Comparison of ENCODE assay signal across 7 mouse cellular contexts in genomic region chr1:182124506-182124905, GRCm38 (mm10). TPM values are rescaled to one million over a fixed set of nuclear protein-coding genes. Genes with fewer than 3 reads are reported as not detected.
DNase-seq lines count a peak whose midpoint lies in the region; ATAC-seq and TF ChIP-seq lines count a peak whose summit lies in the region.

Gene Srp9, plus strand, starts transcription at chr1:182124737.

- peak within 1 kb of the TSS; percentile 76 for H3K27ac ChIP-seq in embryonic facial prominence, embryonic 12.5 days
- peak within 1 kb of the TSS; percentile 29 for H3K27ac ChIP-seq in kidney, adult 2 months (ENCODE audit: insufficient read depth, low read depth, low read length)
- H3K27ac ChIP-seq in limb, embryonic 12.5 days = peak within 1 kb of the TSS; percentile 85
- peak within 1 kb of the TSS; percentile 79 for H3K27ac ChIP-seq in midbrain, embryonic 15.5 days
- peak within 1 kb of the TSS; percentile 81 for H3K27ac ChIP-seq in spleen, adult 2 months (ENCODE audit: insufficient read depth, low read length)

- peak; percentile 99 for DNase-seq in adrenal gland, postnatal 25 days
- peak; percentile 98 for DNase-seq in heart, adult 18-20 months
- DNase-seq in kidney, adult 2 months = peak; percentile 99
- DNase-seq in spleen, adult 2 months (ENCODE audit: low read depth in 1 of 2, low spot score in 2 of 2) = peak; percentile 92 to 97

- H3K4me3 ChIP-seq in embryonic facial prominence, embryonic 12.5 days = peak within 1 kb of the TSS; percentile 68
- H3K4me3 ChIP-seq in kidney, adult 2 months (ENCODE audit: insufficient read depth, low read depth, low read length) = peak within 1 kb of the TSS; percentile 75
- H3K4me3 ChIP-seq in limb, embryonic 12.5 days (replicated peaks) = peak within 1 kb of the TSS; percentile 89
- peak within 1 kb of the TSS; percentile 88 for H3K4me3 ChIP-seq in midbrain, embryonic 15.5 days
- peak within 1 kb of the TSS; percentile 91 for H3K4me3 ChIP-seq in spleen, adult 2 months (ENCODE audit: extremely low read depth, insufficient read depth, insufficient read length)

- no peak for TF ChIP-seq POLR2A in kidney, adult 2 months (IDR thresholded peaks at IDR 0.05; ENCODE audit: low read depth, low read length)
- TF ChIP-seq POLR2A in spleen, adult 2 months (IDR thresholded peaks at IDR 0.05; ENCODE audit: low read depth, low read length) = peak; percentile 79

- H3K36me3 ChIP-seq in embryonic facial prominence, embryonic 12.5 days = peaks cover 8% of the 10 kb centered on the region; the same call in 1 of the 2 replicates
- no peaks in the 10 kb centered on the region; the same call in 1 of the 2 replicates for H3K36me3 ChIP-seq in kidney, adult 2 months (ENCODE audit: control insufficient read depth, insufficient read depth, low read length)
- peaks cover 27% of the 10 kb centered on the region for H3K36me3 ChIP-seq in limb, embryonic 12.5 days
- peaks cover 4% of the 10 kb centered on the region; the same call in 1 of the 2 replicates for H3K36me3 ChIP-seq in midbrain, embryonic 15.5 days (replicated peaks)
- H3K36me3 ChIP-seq in spleen, adult 2 months (ENCODE audit: control insufficient read depth, insufficient read depth, low read length) = peaks cover 4% of the 10 kb centered on the region

- H3K27me3 ChIP-seq in embryonic facial prominence, embryonic 12.5 days = no peaks in the 10 kb centered on the region
- no peaks in the 10 kb centered on the region for H3K27me3 ChIP-seq in kidney, adult 2 months (replicated peaks; ENCODE audit: control insufficient read depth, insufficient read depth, low read length)
- no peaks in the 10 kb centered on the region for H3K27me3 ChIP-seq in limb, embryonic 12.5 days
- H3K27me3 ChIP-seq in midbrain, embryonic 15.5 days (replicated peaks) = no peaks in the 10 kb centered on the region
- H3K27me3 ChIP-seq in spleen, adult 2 months (ENCODE audit: control insufficient read depth, insufficient read depth, low read length) = no peaks in the 10 kb centered on the region

- H3K9ac ChIP-seq in embryonic facial prominence, embryonic 12.5 days = peak within 1 kb of the TSS; percentile 67
- H3K9ac ChIP-seq in limb, embryonic 12.5 days (replicated peaks) = peak within 1 kb of the TSS; percentile 80
- H3K9ac ChIP-seq in midbrain, embryonic 15.5 days = peak within 1 kb of the TSS; percentile 65

- no peaks in the 10 kb centered on the region for H3K9me3 ChIP-seq in embryonic facial prominence, embryonic 12.5 days
- no peaks in the 10 kb centered on the region for H3K9me3 ChIP-seq in limb, embryonic 12.5 days
- H3K9me3 ChIP-seq in midbrain, embryonic 15.5 days = no peaks in the 10 kb centered on the region

- H3K4me1 ChIP-seq in embryonic facial prominence, embryonic 12.5 days = peaks cover 8% of the 10 kb centered on the region
- H3K4me1 ChIP-seq in kidney, adult 2 months (ENCODE audit: control insufficient read depth, insufficient read depth, low read length) = peaks cover 9% of the 10 kb centered on the region
- H3K4me1 ChIP-seq in limb, embryonic 12.5 days (replicated peaks) = peaks cover 17% of the 10 kb centered on the region
- peaks cover 29% of the 10 kb centered on the region for H3K4me1 ChIP-seq in midbrain, embryonic 15.5 days
- peaks cover 9% of the 10 kb centered on the region; the same call in 1 of the 2 replicates for H3K4me1 ChIP-seq in spleen, adult 2 months (ENCODE audit: control insufficient read depth, insufficient read depth, insufficient read length)

- WGBS in embryonic facial prominence, embryonic 12.5 days = under 1% methylated on average over 37 of the region's 37 CpGs
- WGBS in kidney, adult 2 months = under 1% methylated on average over 37 of the region's 37 CpGs
- WGBS in limb, embryonic 12.5 days = under 1% methylated on average over 37 of the region's 37 CpGs
- WGBS in midbrain, embryonic 15.5 days = under 1% methylated on average over 37 of the region's 37 CpGs
- under 1% methylated on average over 36 of the region's 37 CpGs for WGBS in spleen, adult 2 months

- H3K4me2 ChIP-seq in embryonic facial prominence, embryonic 12.5 days (replicated peaks) = peak within 1 kb of the TSS; percentile 71
- peak within 1 kb of the TSS; percentile 68 for H3K4me2 ChIP-seq in limb, embryonic 12.5 days
- H3K4me2 ChIP-seq in midbrain, embryonic 15.5 days = peak within 1 kb of the TSS; percentile 64

- peak; percentile 92 for TF ChIP-seq CTCF in kidney, adult 2 months (conservative IDR thresholded peaks at IDR 0.05; ENCODE audit: insufficient read depth, insufficient read length, low read depth, low read length)
- TF ChIP-seq CTCF in spleen, adult 2 months (IDR thresholded peaks at IDR 0.05; ENCODE audit: extremely low read depth, insufficient read depth, insufficient read length, insufficient replicate concordance) = peak; percentile 100

- ATAC-seq in embryonic facial prominence, embryonic 12.5 days (ENCODE audit: insufficient number of reproducible peaks, insufficient read depth, low FRiP score, low TSS enrichment) = peak; percentile 98
- peak; percentile 97 for ATAC-seq in limb, embryonic 12.5 days (ENCODE audit: insufficient number of reproducible peaks, insufficient read depth, low FRiP score, low TSS enrichment, low read depth)
- peak; percentile 99 for ATAC-seq in midbrain, embryonic 15.5 days (replicated peaks)

RNA-seq across cellular contexts. Expression of gene Srp9, which starts in this region (rescaled TPM):
- total RNA-seq in adrenal gland, postnatal 25 days (2021) = 50.7 and 60.9 TPM in 2 replicates
- polyA plus RNA-seq in embryonic facial prominence, embryonic 12.5 days (2016; fragmentation: Nextera tagmentation; extraction: Ambion mirVana) = 166 and 167 TPM in 2 replicates
- 10 to 100 TPM; 49.4 to 52.0 TPM for total RNA-seq in heart, adult 18-20 months (2021)
- polyA plus RNA-seq in kidney, adult 2 months (2012; rRNA removed) = 44.0 and 52.8 TPM in 2 replicates
- 176 and 183 TPM in 2 replicates for polyA plus RNA-seq in limb, embryonic 12.5 days (2016; fragmentation: Nextera tagmentation; extraction: Ambion mirVana)
- polyA plus RNA-seq in midbrain, embryonic 15.5 days (2015; fragmentation: Nextera tagmentation; extraction: Ambion mirVana) = 125 and 128 TPM in 2 replicates
- 27.1 and 27.5 TPM in 2 replicates for polyA plus RNA-seq in spleen, adult 2 months (2012; rRNA removed)

Comparison
In these comparisons a context has a peak if more than half of its experiments do, and no peak if none do; other contexts are left out.
1. Peak in every context shown above with its lines: DNase-seq, ATAC-seq, H3K4me3 ChIP-seq and H3K27ac ChIP-seq.
2. H3K27ac ChIP-seq: peak in every context shown above with its lines; median percentile 85 in limb, embryonic 12.5 days; 81 in spleen, adult 2 months; 79 in midbrain, embryonic 15.5 days; 76 in embryonic facial prominence, embryonic 12.5 days; 29 in kidney, adult 2 months.